Mouse (Mus musculus): ENCODE data around the gene Gm3646.

Gm3646 gene

GRCm38 (mm10) chr1:39805243-39805979, at the start of gene Gm3646:
Gm3646 (minus strand) TSS chr1:39805332.
- DNase-seq (ENCODE audit: low spot score), result no peak

GRCm38 (mm10) chr1:39847066-39847465, 41.9 kb upstream of the Gm3646 start:
- peak; percentile 21 for DNase-seq (ENCODE audit: low spot score)

- DNase-seq (ENCODE audit: low spot score), result no peak
Measured at GRCm38 (mm10) chr1:39846031-39846550, 41.0 kb upstream of the Gm3646 start.

GRCm38 (mm10) chr1:39843328-39843727, 38.2 kb upstream of the Gm3646 start:
- DNase-seq (ENCODE audit: low spot score), result no peak

GRCm38 (mm10) chr1:39842218-39843007, 37.3 kb upstream of the Gm3646 start:
- no peak for DNase-seq (ENCODE audit: low spot score)

- no peak for DNase-seq (ENCODE audit: low spot score)
Measured at GRCm38 (mm10) chr1:39840856-39841255, 35.7 kb upstream of the Gm3646 start.

GRCm38 (mm10) chr1:39839838-39840237, 34.7 kb upstream of the Gm3646 start:
- DNase-seq (ENCODE audit: low spot score), result no peak

GRCm38 (mm10) chr1:39839217-39839616, 34.1 kb upstream of the Gm3646 start:
- peak; percentile 28 for DNase-seq (ENCODE audit: low spot score)

GRCm38 (mm10) chr1:39838487-39839169, 33.5 kb upstream of the Gm3646 start:
- DNase-seq (ENCODE audit: low spot score), result no peak

- DNase-seq (ENCODE audit: low spot score), result no peak
Measured at GRCm38 (mm10) chr1:39831594-39832039, 26.5 kb upstream of the Gm3646 start.

- no peak for DNase-seq (ENCODE audit: low spot score)
Measured at GRCm38 (mm10) chr1:39830786-39831593, 25.9 kb upstream of the Gm3646 start.

GRCm38 (mm10) chr1:39824902-39825301, 19.8 kb upstream of the Gm3646 start:
- no peak for DNase-seq (ENCODE audit: low spot score)

- DNase-seq (ENCODE audit: low spot score), result no peak
Measured at GRCm38 (mm10) chr1:39824240-39824639, 19.1 kb upstream of the Gm3646 start.

GRCm38 (mm10) chr1:39819596-39819995, 14.5 kb upstream of the Gm3646 start:
- no peak for DNase-seq (ENCODE audit: low spot score)

- no peak for DNase-seq (ENCODE audit: low spot score)
Measured at GRCm38 (mm10) chr1:39815766-39816165, 10.6 kb upstream of the Gm3646 start.

GRCm38 (mm10) chr1:39813067-39813466, 7.9 kb upstream of the Gm3646 start:
- no peak for DNase-seq (ENCODE audit: low spot score)

- no peak for DNase-seq (ENCODE audit: low spot score)
Measured at GRCm38 (mm10) chr1:39804789-39805188, 343 bp downstream of the Gm3646 start.

GRCm38 (mm10) chr1:39802946-39803345, 2.2 kb downstream of the Gm3646 start:
- DNase-seq (ENCODE audit: low spot score), result no peak

- DNase-seq (ENCODE audit: low spot score), result no peak
Measured at GRCm38 (mm10) chr1:39797496-39797895, 7.6 kb downstream of the Gm3646 start.

GRCm38 (mm10) chr1:39796765-39797164, 8.4 kb downstream of the Gm3646 start:
- no peak for DNase-seq (ENCODE audit: low spot score)

GRCm38 (mm10) chr1:39784632-39785031, 20.5 kb downstream of the Gm3646 start:
- no peak for DNase-seq (ENCODE audit: low spot score)

GRCm38 (mm10) chr1:39781835-39782234, 23.3 kb downstream of the Gm3646 start:
- no peak for DNase-seq (ENCODE audit: low spot score)
